Mouse (Mus musculus) retina, embryonic 14.5 days (tissue): ENCODE data around the gene Tecr.
"Not testable (repeated sequence)": the region's sequence is repeated elsewhere in the genome, so short reads cannot be mapped to it uniquely, and the experiment has no call there.

Experiments
- DNase-seq: peaks from one replicate; pipeline ENCODE4 v3.0.0-alpha.2; 2015; ENCODE audit warnings: low spot score

The Tecr gene

DNA sequence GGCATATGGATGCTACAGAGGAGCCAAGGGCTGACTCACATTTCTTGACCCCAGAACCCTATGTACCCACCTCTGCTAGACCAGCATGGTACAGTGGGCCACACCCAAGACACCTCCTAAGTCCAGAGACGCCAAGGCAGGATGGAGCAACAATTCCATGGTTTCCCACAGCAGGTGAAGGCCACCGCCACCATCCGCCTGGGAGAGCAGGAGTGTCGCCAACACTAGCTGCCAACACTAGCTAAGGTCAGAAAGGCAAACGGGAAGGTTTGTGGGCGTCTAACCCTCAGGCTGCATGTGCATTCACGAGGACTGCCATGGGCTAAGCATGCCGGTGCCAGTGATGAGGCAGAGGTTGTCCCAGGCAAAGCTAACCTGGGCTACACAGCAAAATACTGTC, 25.5 kb downstream of the Tecr start:
- DNase-seq: no peak

DNA sequence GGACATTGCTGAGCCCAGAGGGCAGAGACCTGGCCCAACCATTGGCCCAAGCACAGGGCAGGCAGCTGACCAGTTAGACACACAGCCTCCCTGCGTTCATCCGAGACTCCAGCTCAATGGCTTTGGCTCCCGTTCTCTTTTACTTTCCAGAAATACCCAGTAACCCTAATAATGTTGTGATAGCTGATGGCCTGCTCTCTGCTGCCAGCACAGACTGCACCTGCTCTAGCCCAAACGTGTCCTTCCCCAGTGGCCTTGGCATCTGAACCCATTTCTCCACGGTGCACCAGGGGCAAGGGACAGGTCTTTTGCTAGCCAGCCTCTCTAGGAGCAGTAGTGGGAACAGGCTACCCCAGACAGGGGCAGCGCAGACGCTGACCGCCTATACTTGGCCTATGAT, 26.9 kb downstream of the Tecr start:
- DNase-seq: no peak

GRCm38 (mm10) chr8:83579676-83580075, 28.1 kb downstream of the Tecr start:
- no peak for DNase-seq

- no peak for DNase-seq
Measured at GRCm38 (mm10) chr8:83578131-83579055, 29.4 kb downstream of the Tecr start.

GRCm38 (mm10) chr8:83577384-83577791, 30.4 kb downstream of the Tecr start:
- no peak for DNase-seq

GRCm38 (mm10) chr8:83576921-83577320, 30.9 kb downstream of the Tecr start:
- no peak for DNase-seq

GRCm38 (mm10) chr8:83576516-83576895, 31.3 kb downstream of the Tecr start:
- DNase-seq: no peak

DNA sequence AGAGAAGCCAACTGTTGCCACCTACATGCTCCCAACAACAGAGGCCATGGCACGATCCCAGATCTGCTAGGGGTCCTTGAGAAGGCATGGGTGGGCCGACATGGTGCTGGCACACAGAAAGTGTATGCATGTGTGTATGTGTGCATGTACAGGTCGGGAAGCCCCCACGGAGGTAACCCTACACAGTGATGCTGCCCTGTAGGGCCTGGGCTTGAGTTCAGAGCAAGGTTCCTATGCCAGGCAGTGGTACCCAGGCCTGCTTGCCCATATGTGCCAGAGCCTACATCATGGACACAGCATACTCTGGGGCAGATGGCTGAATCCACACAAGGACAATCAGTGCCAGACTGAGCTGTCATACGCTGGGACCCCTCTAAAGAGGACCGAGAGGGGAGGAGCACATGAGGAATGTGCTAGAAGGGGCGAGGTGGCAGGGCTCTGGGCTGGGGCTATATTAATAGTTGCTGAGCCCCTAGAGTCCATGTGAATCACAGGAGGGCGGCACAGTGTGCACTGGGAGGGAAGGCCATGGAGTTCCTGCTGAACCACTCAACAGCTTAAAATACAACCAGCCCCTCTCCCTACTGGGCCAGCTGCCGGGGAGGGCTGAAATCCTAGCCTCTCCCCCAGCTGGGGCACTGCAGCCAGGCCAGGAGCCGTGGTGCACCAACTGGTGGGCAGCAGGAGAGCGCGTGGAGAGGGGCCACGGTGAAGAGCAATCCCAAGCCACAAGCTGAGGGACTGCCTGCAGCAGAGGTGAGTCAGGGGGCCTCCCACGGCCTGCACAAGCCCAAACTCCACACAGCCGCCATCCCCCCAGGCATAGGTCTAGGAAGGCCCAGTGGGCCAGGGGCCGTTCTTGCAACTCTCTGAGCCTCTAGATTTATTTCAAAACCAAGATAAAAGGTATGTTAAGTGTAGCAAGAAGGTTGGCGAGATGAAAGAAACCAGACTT, 31.9 kb downstream of the Tecr start:
- no peak for DNase-seq

- no peak for DNase-seq
Measured at GRCm38 (mm10) chr8:83574631-83575315, 33.0 kb downstream of the Tecr start.

DNA sequence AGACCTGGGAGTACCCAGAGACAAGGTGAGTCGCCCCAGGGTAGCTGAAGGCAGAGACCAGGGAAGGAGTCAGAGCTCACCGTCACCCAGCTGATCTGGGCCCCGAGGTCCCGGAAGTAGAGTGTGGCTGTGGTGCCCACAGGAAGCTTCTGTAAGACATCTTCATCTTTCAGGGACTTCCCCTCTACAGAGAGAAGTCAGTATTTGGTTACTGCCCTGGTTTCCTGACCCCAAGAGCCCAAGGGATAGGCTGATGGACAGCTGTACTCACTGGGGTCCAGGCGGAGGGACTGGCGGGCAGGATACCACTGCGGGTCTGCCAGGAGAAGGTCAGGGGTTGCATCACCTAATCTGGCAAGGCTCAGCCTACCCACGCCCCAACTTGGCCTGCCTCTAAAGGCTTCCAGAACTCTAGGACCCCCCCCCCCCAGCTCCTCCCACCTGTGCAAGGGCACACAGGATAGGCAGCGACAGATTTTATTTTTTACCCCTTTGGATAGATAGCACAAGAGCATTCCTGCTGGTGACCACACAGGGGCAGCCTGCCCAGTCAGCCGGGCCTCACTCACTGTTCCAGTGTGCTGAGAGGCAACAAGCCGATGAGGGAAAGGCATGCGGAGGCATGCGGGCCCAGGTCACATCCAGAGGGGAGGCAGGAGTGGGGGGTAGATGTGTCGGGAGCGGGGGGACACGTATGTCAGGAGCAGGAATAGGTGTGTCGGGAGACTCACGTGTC, 34.5 kb downstream of the Tecr start:
- no peak for DNase-seq

DNA sequence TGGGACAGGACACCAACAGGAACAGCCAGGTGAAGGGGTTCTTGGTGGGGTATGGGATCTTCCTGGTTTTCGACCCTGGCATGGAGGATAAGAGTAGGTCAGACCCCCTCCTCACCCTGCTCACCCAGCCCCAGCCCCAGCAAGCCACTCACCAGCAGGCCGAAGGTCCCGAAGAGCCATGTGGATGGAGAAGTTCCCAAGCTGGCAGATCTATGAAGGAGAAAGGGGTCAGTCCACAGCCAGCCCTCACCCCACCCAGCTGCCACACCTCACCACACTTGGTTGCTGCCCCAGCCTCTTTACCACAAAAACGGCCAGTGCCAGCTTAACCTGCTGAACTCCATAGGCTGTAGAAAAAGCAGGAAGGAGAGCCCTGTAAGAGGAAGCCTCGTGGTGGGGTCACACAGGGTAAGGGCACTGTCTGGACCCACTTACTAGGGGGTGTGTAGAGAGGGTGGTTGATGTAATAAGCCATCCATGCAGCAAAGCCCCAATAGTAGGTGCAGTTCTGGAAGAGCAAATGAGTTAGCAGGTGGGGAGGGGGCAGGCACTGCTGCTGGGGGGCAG, 35.4 kb downstream of the Tecr start:
- DNase-seq: no peak

DNA sequence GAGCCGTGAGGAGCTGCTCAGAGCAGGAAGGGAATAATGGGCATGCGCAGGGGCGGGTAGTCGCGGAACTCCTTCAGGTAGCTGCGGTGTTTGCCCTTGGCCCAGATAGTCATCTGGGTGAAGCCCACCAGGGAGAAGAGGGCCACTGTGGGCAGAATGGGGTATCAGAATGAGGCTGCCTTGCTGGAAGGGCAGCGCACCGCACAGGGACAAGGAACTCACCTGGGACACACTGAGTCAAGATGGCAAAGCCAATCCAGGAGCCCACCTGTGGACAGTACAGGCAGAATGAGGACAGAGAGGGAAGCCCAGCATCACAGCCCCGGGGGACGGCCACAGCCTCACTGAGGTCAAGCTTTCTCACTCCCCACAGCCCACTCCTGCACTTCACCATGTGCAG, 36.0 kb downstream of the Tecr start:
- DNase-seq: no peak

DNA sequence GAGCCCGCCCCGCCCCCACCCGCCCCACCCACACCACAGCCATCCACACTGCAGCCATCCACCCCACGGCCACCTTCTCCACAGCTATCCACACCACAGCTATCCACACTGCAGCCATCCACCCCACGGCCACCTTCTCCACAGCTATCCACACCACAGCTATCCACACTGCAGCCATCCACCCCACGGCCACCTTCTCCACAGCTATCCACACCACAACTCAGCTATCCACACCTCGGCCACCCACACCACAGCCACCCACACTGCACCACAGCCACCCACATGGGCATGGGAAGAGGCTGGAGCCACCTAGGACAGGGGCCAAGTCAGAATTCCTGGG, 36.8 kb downstream of the Tecr start:
- DNase-seq: not testable (repeated sequence)

- no peak for DNase-seq
Measured at GRCm38 (mm10) chr8:83570272-83571000, 37.3 kb downstream of the Tecr start.

GRCm38 (mm10) chr8:83569165-83569564, 38.6 kb downstream of the Tecr start:
- DNase-seq: no peak

- no peak for DNase-seq
Measured at GRCm38 (mm10) chr8:83568755-83569154, 39.0 kb downstream of the Tecr start.

GRCm38 (mm10) chr8:83568128-83568527, 39.6 kb downstream of the Tecr start:
- DNase-seq: no peak

DNA sequence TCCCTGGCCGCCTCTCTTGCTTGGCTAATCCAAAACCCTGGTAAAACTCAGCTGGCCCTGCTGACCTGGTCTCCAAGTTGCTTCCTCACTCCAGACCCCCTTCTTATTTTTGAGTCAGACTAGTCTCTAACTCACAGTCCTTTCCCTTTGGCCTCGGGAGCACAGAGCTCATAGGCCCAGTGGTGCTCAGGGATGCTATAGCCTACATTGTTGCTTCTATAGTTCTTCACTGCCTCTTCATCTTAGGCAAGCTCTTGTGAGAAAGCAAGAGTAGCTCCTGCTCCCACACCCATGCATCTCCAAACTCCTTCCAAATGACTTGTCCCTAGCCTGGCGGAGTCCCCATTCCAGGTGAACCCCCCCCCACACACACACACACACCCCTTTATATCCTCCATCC, 40.1 kb downstream of the Tecr start:
- DNase-seq: no peak

- peak; percentile 95 for DNase-seq
Measured at GRCm38 (mm10) chr8:83566469-83567395, 41.0 kb downstream of the Tecr start, which contains the start of gene Ndufb7. Gene Ndufb7 (plus strand): TSS chr8:83566671.
